Mouse (Mus musculus): ENCODE results near the gene Lpcat3.

DNA sequence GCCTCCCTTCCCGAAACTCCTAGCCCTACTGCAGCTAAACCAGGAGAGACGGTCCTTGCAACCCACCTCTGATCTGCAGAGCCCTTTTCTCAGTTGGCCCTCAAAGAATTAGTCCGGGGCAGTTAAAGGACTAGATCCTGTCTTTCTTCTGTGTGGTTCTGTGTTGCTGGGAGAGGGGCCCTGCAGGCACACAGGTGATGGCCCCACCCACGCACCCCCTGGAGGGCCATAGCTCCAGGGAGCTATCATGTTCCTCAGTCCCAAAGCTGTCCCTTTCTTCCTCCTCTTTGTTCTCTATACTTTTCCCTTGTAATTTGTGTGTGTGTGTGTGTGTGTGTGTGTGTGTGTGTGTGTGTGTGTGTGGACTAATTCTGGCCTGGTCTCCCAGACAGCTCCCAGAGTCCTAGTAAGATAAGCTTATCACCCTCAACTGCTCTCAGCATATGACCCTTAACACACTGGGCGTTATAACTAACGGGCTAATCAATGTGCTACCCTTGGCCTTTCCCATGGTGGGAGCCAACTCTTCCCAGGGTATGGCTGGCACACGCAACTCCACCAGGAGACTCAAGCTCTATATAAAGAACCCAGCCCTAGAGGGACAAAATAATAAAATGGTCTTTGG is 56.6 kb downstream of the Lpcat3 start:
- TF ChIP-seq CTCF (conservative IDR thresholded peaks at IDR 0.05; ENCODE audit: low read length) (no peak), NANOG (IDR thresholded peaks at IDR 0.05; ENCODE audit: borderline replicate concordance, low read length) (no peak), POU5F1 (IDR thresholded peaks at IDR 0.05; ENCODE audit: borderline replicate concordance, low read length) (no peak)

Measured in E14TG2a.4 (cell line).